Mouse (Mus musculus) embryo, embryonic 11 days (tissue): ENCODE results near the gene Tctex1d4.

Experiments used
- DNase-seq: peaks from one replicate; pipeline ENCODE4 v3.0.0-alpha.2; 2015

Gene Tctex1d4

GRCm38 (mm10) chr4:117140613-117141012, 14.0 kb downstream of the Tctex1d4 start:
- DNase-seq: no peak

GRCm38 (mm10) chr4:117143023-117143422, 16.4 kb downstream of the Tctex1d4 start:
- no peak for DNase-seq

GRCm38 (mm10) chr4:117145248-117145647, 18.7 kb downstream of the Tctex1d4 start:
- no peak for DNase-seq

GRCm38 (mm10) chr4:117146176-117146575, 19.6 kb downstream of the Tctex1d4 start:
- peak; percentile 86 for DNase-seq

- no peak for DNase-seq
Observed at GRCm38 (mm10) chr4:117148047-117148713, 21.6 kb downstream of the Tctex1d4 start.

- no peak for DNase-seq
Observed at GRCm38 (mm10) chr4:117148815-117149214, 22.2 kb downstream of the Tctex1d4 start.

- DNase-seq: no peak
Observed at GRCm38 (mm10) chr4:117149291-117150211, 23.0 kb downstream of the Tctex1d4 start.

- no peak for DNase-seq
Observed at GRCm38 (mm10) chr4:117150212-117150733, 23.7 kb downstream of the Tctex1d4 start.

GRCm38 (mm10) chr4:117151416-117151815, 24.8 kb downstream of the Tctex1d4 start:
- DNase-seq: no peak

- DNase-seq: no peak
Observed at GRCm38 (mm10) chr4:117152714-117153113, 26.1 kb downstream of the Tctex1d4 start.

GRCm38 (mm10) chr4:117155020-117155791, 28.6 kb downstream of the Tctex1d4 start:
- no peak for DNase-seq

GRCm38 (mm10) chr4:117155792-117156355, 29.3 kb downstream of the Tctex1d4 start, which contains the start of gene Rps8:
Gene Rps8, minus strand, starts transcription at chr4:117156243.
- DNase-seq: peak; percentile 97

GRCm38 (mm10) chr4:117156372-117156771, 29.8 kb downstream of the Tctex1d4 start:
- no peak for DNase-seq

GRCm38 (mm10) chr4:117159666-117160065, 33.1 kb downstream of the Tctex1d4 start:
- DNase-seq: no peak

GRCm38 (mm10) chr4:117161183-117161582, 34.6 kb downstream of the Tctex1d4 start:
- DNase-seq: no peak

- DNase-seq: no peak
Observed at GRCm38 (mm10) chr4:117169936-117170335, 43.3 kb downstream of the Tctex1d4 start.
